Mouse (Mus musculus): ENCODE measurements around the gene Celf5. TPM values are rescaled to one million over a fixed set of nuclear protein-coding genes. Genes with fewer than 3 reads are reported as not detected.

The Celf5 gene
- total RNA-seq, 1 experiment from 2014 or later = 0.48 TPM

DNA sequence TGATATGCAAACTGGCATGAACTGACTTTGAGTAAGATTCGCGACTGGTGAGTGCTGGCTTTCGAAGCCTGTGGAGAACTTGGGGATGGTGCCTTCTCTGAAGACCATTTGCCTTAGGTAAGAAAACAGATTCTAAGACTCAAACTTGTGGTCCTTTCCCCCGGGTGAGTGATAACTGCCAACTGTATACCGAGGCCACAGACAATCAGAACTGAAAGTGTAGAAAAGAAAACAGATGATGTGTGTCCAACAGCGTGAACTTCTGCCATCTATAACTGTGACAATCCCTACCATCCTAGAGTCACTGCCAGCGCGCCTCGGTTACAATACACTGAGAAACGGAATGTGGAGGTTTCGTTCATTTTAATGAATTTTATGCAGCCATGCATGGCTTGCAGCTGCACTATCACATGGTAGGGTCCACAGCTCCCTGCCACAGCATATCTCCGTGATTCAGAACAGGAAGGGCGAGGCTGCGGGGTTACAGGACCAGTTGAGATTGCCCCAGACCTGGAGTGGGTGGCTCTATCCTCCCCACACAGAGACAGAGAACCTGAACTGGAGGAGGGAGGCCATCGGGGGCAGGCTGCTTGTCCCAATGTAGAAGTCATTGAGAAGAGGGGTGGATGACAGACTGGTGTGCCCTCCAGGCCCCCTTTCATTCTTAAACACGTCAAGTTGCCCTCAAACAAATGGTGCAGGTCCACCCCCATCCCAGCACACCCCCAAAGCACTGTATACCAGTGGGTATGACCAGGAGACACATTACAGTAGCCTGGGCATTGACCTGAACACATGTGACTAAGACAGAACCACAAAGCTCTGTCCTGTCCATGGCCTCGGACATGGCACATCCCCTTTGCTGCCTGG, 15.1 kb upstream of the Celf5 start:
- DNase-seq = no peak

GRCm38 (mm10) chr10:81496969-81497368, 14.5 kb upstream of the Celf5 start:
- no peak for DNase-seq

- DNase-seq = peak; percentile 98
These were observed 13.9 kb upstream of the Celf5 start, which contains the start of gene Ncln for GRCm38 (mm10) chr10:81496264-81496901. TSS of gene Ncln (minus strand) at chr10:81496392.

DNA sequence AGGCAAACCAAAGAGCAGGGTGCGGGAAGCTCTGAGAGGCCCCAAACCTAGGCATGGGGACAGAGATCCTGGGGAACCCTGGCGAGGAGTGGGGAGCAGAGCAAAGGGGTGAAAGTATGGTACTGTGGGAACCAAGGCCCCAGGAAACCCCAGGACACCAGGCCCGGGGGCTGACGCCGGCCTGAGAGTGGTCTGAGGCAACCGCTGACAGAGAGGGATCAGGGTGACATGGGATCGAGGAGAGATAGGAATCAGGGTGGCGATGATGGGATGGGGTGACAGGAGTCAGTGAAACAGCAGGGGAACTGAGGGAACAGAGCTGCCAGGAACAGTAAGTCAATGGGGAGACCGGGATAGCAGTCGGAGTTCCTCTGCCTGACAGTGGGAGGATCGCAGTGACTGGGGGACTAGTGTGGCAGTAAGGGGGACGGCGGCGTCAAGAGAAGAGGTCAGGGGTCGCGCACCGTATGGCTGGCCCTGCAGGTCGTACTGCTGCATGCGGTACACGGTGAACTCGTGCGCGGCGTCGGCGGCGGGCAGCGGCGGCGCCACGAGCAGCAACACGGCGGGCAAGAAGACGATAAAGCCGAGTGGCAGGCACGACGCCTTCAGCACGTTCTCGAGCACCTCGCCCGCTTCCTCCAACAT, 13.2 kb upstream of the Celf5 start:
- DNase-seq = peak; percentile 48

DNA sequence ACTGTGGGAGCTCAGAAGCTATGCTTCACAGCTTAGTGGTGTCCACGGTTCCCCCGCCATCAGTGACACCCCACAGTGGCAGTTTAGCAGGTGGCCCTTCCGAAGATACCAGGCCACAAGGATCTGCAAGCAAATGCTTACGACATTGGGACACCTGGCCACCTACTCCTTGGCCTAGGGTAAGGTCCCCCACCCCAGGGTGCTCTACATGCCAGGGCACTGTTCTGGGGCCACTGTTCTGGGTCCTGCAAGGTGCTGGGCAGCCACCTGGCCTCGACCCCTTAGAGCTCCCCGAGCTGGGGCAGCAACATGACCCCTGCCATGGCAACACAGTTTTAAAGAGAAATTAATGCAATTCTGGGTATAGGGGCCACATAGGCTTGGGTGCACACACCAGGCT, 12.6 kb upstream of the Celf5 start:
- no peak for DNase-seq

DNA sequence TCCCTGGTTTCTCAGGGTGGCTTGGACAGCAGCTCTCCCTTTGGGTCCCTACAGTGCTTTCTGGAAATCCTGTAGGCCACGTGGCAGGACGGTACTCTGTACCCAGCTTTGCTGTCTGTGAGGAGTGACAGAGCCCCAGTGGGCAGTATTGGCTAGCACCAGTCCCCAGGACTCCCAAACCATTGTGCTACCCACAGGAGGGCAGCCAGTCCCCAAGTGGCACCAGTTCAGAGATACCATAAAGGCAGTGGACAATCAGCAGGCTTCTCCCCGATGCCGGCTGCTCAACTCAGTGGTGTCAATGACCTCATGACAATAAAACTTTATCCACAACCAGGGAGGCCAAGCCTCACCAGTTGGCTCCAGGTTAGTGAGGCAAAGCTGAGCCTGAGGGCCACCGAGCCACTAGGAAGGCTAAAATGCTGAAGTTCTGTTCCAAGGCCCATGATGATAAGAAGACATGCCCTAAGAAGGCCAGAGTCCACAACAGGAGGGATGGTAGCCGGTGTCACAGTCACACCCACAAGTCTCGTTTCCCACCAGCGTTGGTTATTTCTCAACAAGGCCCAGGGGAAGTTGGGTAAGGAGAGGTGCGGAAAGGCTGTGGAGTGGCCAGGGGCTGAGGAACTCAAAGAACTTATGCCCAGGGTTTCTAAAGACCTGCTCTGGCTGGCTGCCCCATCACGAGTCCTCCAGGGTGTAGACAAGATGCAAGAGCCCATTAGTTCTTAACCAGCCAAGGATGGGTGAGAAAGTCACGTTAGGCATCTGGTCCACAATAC, 11.9 kb upstream of the Celf5 start:
- DNase-seq = peak; percentile 34

GRCm38 (mm10) chr10:81493601-81494220, 11.2 kb upstream of the Celf5 start:
- DNase-seq = no peak

GRCm38 (mm10) chr10:81492606-81493240, 10.2 kb upstream of the Celf5 start:
- no peak for DNase-seq

DNA sequence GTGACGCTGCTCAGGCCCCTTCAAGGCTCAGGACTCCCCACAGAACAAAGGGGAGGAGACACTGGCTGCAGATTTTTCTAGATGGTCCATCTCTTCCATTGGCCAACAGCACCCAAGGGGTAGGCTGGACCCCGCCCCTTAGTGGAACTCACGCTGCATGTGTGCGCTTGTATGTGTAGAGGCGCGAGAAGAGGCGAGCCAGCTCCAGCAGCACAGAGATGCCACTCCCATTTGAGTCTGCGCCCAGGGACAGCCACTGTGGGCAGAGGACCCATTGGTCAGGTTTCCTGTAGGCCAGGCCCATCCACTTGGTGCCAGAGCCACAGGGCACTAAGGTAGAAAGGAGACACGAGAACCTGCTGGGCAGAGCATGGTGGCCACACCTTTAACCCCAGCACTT, 8.5 kb upstream of the Celf5 start:
- DNase-seq = no peak

DNA sequence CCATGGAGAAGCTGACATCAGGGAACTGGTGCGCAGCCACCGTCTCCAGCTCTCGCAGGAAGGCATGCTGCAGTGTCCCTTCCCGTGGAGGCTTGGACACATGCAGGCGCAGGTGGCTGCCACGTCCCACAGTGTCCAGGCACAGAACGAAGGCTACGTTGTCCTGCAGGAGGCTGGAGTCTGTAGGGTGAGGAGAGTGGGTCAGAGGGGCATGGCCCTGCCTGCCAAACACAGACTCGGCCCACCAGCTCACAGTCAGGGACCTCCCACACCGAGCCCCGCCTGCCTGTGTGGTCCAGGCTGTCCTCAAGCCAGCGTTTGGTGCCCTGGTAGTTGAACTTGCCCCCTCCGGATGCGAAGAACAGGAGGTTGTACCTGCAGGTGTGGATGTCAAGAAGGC, 7.4 kb upstream of the Celf5 start:
- DNase-seq = no peak

DNA sequence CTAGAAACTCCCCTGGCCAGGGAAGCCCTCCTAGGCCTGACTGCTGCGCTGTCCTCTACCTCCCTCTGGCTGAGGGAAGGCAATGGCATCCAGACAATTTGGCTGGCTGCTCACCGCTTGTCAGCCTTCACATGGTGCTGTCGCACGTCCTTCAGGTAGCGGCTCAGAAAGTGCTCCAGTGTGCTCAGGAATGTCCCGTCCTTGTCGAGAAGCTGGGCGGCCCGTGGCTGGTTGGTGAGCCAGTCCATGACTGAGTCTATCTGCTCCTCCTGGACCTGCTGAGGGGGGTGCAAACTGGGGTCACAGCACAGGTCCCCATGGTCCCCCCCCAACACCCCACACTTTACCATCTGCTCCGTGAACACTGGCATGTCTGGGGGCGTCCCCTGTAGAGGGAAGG, 5.6 kb upstream of the Celf5 start:
- no peak for DNase-seq

- DNase-seq = no peak
These were observed 4.0 kb upstream of the Celf5 start for GRCm38 (mm10) chr10:81486496-81486895.

- DNase-seq = no peak
These were observed 3.0 kb upstream of the Celf5 start for GRCm38 (mm10) chr10:81485479-81486018.

GRCm38 (mm10) chr10:81485060-81485449, 2.5 kb upstream of the Celf5 start:
- DNase-seq = no peak

DNA sequence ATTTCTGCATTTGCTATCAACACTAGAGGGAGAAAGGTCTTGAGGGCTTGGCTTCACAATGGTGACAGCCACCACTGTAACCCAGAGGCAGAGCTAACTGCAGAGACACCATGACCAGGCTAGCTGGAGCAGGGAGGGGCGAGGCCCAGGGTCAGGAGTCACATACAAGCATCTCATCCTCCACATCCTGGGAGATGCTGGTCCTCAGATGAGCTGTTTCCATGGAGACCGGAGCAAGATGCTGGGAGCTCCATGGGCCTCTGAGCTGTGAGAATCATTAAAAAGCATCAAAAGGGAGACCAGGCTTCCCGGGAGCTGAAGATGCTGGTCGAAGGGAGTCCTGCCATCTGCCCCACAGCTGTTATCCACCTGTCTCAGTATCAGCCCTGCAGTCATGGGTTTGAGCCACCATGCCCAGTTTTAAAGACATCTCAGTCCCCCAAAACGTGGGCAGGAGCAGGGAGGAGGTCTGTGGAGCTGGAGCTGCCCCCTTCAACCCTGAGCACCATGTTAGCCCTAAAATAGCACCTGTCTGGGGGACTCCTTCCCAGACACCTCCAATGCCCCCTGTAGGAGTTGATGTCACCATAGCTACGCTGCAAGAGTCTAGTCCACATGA, 2.0 kb upstream of the Celf5 start:
- DNase-seq = no peak

DNA sequence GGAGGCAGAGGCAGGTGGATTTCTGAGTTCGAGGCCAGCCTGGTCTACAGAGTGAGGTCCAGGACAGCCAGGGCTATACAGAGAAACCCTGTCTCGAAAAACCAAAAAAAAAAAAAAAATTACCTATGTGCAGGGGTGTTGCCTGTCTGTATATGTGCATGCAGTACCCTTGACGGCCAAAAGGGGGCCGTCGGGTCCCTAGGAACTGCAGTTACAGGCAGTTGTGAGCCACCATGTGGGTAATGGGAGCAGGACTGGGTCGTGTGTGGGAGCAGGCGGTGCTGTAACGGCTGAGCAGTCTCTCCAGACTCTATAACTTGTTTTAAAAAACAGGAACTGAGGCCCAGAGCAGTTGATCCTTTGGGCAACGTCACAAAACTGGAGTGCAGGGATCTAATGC, 1.5 kb upstream of the Celf5 start:
- peak; percentile 48 for DNase-seq

DNA sequence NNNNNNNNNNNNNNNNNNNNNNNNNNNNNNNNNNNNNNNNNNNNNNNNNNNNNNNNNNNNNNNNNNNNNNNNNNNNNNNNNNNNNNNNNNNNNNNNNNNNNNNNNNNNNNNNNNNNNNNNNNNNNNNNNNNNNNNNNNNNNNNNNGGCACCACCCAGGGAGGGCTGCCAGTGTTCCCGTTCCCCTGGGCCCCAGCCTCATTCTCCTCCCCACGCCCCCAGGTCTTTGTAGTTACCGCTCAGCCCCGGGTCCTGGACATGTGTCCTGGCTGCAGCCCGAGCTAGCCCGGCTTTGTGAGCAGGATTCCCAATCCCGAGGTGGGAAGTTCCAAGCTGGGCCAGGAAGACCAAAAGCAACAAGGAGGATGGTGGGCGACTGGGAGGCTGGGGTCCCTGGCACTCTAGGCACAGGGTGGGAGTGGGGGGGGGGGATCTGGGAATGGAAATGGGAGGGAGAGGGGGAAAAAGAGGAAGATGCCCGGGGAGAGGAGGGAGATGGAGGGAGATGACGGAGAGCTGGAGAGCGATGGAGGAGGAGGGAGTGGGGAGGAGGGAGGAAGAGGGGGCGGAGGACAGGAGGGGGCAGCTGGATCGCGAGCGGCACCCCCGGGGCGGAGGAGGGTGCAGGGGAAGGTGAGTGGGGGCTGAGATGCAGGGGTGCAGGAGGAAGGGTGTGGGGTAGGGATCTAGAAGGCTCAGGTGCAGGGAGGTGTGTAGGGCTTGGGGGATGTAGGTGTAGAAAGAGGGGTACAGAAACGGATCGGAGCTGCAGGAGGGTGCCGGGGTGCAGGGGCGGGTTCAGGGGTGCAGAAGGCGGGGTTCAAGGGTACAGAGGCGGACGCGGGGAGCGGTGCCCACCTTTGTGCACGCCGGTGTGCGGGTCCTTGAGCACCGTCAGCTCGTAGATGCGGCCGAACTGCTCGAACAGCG, 640 bp downstream of the Celf5 start:
- no peak for DNase-seq

DNA sequence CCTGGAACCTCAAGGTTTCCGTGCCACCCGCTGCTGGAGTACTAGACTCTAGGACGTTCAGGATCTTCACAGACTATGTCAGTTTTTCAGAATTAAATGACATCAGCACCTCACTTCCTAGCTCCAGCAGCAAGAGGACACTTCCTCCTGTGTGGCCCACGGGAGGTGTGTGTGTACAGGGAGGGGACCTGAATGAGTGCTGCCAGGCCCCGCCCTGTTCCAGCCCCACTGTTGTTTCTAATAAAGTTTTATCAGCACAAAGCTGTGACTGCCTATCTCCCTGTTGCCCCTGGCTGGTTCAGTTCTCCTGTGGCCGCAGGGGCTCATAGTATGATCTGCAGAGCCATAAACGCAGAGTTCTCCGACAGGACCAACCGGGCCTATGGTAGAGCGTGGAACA, 8.0 kb downstream of the Celf5 start:
- DNase-seq = no peak

DNA sequence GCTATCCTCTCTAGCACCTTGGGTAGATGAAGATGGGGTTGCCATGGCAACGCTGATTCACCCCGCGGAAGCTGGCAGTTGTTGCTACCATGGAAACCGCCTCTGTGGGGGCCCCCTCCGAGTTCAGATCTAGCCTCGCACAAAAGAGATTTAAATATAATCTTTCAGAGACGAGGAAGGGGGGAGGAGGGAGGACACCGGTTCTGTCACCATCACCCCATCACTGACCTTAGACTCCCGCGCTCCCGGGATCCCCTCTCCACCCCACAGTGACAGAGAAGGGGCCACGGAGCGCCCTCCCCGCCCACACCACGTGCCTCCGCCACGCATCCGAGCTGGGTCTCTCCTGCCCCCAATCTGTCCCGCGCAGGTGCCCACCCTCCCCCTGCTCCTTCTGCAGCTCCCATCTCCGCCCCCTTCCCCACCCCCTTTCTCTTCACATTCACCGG, 9.5 kb downstream of the Celf5 start:
- DNase-seq = no peak

All from adrenal gland, postnatal 14 days (tissue).